Mouse (Mus musculus) c-Kit-positive CD71-negative TER-119-negative erythroid progenitor cells, embryonic 14.5 days (primary cell): ENCODE data around the gene Nat8.
"Not testable (repeated sequence)": the region's sequence is repeated elsewhere in the genome, so short reads cannot be mapped to it uniquely, and the experiment has no call there.

Source experiments
- DNase-seq: peaks from one replicate; pipeline ENCODE4 v3.0.0-alpha.2; 2013; ENCODE audit warnings: low read depth

Gene Nat8

DNA sequence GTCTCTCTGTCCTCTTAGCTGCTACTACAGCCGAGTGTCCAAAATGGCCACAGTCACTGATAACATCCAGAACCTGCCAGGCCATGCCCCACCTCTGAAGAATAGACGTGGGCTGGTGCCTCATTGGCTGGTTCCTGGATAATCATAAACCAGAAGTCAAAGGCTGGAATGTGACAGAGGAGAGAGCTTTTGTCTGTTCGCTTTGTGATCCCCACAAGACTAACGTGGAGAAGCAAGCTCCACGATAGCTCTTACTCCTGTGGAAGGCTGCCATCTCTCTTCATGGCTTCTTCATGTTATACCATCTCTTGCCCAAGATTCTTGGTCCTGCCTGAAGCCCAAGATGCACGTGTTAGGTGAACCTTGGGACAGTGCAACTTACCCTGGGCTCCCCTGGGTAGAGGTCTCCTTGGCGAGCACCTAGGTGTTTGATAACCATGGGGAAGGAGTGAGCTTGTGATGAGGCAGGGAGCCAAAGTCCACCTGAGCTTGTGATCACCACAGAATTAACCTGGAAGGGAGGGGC lies at the start of gene Nat8:
Gene Nat8, minus strand, starts transcription at position 287 of the 526 bp plus-strand sequence.
- no peak for DNase-seq

DNA sequence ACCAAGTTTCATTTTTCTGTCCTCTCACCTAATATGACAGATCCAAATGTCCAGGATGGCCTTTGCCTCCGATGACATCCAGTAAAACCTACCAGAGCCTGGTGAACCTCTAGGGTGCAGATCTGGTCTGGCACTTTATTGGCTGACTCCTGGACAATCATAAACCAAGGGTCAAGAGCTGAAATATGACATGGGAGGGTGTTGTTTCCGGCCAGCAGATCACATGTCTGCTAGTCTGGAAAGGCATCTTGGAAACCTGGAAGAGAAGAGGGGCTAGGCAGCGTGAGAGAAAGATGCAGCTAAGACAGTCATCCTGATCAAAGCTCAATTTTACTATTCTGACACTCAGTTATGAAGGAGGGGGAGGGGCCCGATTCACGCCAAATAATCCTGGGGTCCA lies 37.1 kb upstream of the Nat8 start, which contains the start of gene Nat8f2:
Gene Nat8f2, minus strand, starts transcription at position 153 of the 400 bp plus-strand sequence.
- not testable (repeated sequence) for DNase-seq

DNA sequence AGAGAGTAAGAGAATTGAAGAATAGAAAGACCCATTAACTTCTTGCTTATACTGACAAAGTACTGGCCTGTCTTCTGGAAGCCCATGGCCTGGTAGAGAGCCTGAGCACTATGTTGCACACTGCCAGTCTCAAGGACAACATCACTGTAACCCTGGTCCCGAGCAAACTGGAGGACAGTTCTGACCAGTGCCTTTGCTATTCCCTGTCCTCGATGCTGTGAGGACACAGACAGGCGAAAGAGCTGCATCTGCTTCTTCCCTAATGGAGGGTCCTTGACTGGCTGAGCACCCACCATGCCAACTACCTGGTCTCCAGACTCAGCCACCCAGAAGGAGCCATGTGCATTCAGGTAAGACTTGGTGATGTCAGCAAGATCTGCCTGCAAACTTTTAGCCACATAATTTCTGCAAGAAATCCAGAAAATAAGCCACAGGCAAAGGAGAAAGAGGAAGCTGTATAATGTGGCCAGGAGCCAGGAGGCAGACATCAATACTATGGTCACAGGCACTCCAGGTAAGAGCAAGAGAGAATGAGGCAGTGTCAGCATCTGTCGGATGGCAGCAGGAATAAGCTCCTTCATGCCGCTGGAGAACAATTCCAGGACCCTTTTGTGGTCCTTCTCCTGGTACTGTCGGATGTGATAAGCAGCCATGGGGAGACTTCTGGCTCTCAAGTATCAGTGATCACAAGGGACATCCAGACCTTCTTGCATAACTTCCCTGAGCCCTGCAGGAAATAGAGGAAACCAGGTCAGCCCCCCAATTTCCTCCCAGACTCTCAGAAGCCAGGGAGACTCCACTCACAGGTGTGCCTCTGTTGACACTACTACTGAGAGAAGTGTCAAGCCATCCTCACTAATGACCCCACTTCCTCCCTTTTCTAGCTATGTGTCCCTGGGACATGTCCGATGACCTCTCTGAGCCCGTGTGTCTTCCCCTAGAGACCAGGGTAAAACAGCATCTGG lies 36.1 kb upstream of the Nat8 start:
- no peak for DNase-seq

DNA sequence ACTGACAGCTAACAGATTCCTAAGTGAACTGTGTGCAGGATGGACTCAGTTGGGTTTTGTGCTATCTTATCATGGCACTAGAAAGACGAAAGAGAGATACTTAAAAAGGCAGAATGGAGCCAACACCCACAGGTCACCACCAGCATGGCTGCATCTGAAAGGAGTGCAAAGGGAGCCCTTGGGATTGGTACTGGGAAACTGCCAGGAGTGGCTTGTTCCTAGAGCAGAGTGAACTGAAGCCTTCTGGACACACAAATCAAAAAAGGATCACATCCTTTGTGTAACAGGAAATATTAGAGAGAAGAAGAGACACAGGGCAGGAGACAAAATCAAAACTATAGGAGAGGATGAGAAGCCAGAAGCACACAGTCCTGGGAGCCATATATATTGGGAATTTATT lies 35.1 kb upstream of the Nat8 start:
- DNase-seq, result not testable (repeated sequence)

- DNase-seq, result not testable (repeated sequence)
These were observed 34.3 kb upstream of the Nat8 start for GRCm38 (mm10) chr6:85866166-85866565.

DNA sequence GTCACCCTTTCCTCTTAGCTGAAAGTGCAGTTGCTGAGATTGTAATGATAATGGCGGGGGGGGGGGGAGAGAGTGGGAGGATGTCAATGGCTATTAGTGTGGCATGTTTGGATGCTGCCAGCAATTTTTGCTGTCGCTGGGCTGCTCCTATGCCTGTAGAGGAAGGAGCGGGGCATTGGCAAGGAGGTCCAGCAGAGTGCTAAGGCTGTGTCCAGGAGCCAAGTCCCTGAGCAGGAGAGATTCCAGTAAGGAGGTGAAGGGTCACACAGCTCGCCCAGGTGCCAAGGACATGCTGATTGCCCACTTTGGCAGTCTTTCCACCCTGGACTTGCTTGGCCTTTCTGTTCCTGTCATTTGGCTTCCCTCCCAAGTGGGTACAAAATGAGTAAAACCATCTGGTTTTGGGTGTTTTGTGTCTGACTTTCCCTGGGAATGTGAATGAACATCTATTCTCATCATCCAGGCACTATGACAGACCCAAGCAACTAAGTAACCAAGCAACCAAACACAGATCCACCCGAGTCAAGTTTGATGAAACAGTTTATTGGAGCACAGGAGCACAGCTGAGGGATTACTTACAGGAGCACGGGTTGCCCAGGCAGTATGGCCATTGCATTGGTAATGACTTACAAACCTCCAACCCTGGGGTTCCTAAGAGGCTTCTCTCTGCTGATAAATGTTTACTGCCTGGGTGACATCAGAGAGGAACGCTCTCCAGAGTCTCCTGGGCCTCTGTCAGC lies 33.2 kb upstream of the Nat8 start:
- not testable (repeated sequence) for DNase-seq

DNA sequence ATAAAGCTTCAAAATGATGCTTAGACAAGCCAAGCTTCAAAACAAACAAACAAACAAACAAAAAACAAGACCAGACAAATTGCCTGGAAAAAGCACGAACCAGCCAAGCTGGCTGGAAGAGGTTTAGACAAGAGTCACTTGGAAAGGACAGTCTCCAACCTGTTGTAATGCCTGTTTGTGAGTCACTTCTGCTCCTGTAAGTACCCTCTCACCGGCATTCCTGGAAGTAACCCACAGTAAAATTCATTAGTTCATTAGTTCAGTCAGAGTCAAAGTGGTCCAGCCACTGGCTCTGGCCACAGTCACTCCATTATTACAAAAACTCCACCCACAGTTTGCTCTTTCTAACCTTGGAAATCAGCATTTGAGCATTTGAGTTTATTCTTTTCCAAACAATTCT lies 32.0 kb upstream of the Nat8 start:
- no peak for DNase-seq

GRCm38 (mm10) chr6:85863136-85863535 lies 31.3 kb upstream of the Nat8 start:
- DNase-seq, result no peak

DNA sequence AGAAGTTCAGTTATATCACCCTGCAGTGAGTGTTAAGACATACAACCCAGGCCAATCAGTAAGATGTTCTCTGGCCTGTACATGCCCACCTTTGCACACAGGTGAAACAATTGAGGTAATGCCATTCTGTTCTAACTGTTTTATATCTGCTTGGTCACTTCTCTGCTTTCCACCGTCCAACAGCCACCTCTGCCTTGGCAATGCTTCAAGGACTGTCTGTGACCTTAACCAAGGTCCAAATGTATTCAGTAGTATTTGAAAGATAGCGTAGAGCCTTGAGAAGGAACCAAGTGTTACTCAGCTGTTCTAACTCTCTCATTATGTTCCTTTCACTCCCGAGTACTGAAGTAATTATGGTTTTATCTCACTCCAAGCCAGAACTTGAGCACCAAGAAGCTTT lies 30.7 kb upstream of the Nat8 start:
- DNase-seq, result no peak

GRCm38 (mm10) chr6:85861247-85861646 lies 29.4 kb upstream of the Nat8 start:
- no peak for DNase-seq

DNA sequence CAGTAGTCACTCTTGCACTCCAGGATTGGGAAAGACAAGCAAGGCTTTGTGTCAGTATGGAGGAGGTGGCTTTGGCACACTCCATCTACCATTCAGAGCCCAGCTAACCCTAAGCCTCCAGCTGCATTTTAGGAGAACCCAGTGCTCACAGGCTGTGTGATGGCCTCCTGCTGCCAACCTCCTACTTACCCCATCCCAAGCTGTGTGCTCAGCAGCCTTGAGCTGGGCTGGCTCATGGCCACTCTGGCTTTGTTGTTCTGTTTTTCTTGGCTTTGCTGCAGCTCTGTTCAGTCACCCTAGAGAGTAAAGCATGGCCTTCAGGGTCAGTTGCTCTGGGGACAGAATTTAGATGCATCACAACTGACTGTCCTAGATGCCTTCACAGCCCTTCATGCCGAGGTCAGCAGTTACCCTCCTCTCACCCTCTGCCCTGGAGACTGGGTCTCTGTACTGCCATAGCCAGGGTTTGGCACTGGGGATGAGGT lies 24.4 kb upstream of the Nat8 start:
- DNase-seq, result no peak

DNA sequence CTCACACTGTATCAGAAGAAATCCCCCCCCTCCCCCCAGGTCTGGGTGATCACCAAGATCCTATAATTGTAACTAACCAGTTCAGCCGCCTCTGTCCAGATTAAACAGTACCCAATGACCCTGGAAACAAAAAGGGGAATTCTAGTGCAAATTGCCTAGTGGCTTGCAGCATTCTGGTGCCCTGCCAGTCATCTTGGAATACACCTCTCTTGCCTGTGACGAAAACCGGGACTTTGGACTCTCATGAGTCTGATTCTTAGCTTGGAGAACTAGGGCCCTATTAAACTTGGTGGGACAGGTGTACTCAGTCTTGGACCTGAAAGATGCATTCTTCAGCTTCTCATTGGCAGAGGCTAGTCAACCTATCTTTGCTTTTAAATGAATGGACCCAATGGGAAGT lies 21.6 kb upstream of the Nat8 start:
- no peak for DNase-seq

GRCm38 (mm10) chr6:85851062-85851773 lies 19.3 kb upstream of the Nat8 start:
- DNase-seq, result no peak

- DNase-seq, result no peak
These were observed 17.4 kb upstream of the Nat8 start for GRCm38 (mm10) chr6:85849240-85849639.

GRCm38 (mm10) chr6:85848140-85848539 lies 16.3 kb upstream of the Nat8 start:
- no peak for DNase-seq

DNA sequence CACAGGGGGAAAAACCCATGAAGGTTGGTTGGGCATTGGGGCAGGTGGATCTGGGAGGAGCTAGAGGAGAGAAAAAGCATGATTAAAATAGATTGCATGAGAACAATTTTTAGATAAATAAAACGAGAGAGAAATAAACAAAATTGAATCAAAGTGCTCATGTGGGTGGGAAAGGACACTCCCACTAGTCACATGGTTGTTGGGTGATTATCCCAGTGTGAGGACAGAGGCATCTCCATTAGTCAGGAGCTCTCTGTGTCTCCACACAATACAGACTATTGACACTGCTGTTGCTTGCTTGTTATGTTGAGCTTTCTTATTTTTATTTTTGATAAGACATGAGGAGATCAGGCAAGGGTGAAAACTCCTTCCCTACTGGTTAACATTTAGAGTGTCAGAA lies 15.0 kb upstream of the Nat8 start:
- DNase-seq, result no peak

GRCm38 (mm10) chr6:85843677-85844458 lies 12.0 kb upstream of the Nat8 start:
- not testable (repeated sequence) for DNase-seq

- DNase-seq, result no peak
These were observed 8.1 kb upstream of the Nat8 start for GRCm38 (mm10) chr6:85839982-85840381.

GRCm38 (mm10) chr6:85838674-85839073 lies 6.8 kb upstream of the Nat8 start:
- no peak for DNase-seq

- not testable (repeated sequence) for DNase-seq
These were observed 5.4 kb upstream of the Nat8 start for GRCm38 (mm10) chr6:85837307-85837706.

DNA sequence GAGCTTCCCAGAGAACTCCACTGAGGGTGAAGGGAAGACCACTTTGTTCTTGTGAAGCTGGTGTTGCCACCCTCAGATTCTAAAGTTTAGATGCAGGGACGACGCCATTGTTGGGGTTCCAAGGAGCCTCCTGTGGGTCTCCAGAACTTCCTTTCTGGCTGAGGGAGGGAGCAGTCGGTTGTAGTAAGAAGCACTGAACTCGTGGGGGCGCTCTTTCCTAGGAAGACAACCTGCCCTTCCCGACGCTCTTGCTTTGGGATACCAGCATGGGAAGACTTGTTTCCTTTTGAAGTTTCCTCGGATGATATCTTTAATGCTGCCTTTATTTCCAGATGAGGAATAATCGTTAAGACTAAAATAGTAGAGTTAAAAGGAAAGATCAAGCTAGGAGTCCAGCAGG lies 4.9 kb upstream of the Nat8 start:
- DNase-seq, result peak; percentile 8
